Mouse (Mus musculus) cortical plate, adult 2 months (tissue): ENCODE measurements at regions not wholly inside any gene's neighbourhood (a gene's known extent, or its start where the extent isn't known, plus 50 kb on each side); places are given as distances from the start of the nearest gene placed in this dataset.

Experiments used
- CTCF ChIP-seq: fragments of 200-500 bp; IDR thresholded peaks from 2 replicates; pipeline ENCODE4 v1.5.1; 2011; ENCODE audit warnings: mild to moderate bottlenecking, control low read depth, low read length; ENCODE audit not compliant: insufficient read depth; ENCODE audit errors: extremely low read depth
- POLR2A ChIP-seq: fragments of 200-500 bp; IDR thresholded peaks from 2 replicates; pipeline ENCODE4 v1.6.1; 2011; ENCODE audit warnings: mild to moderate bottlenecking, low read length, control low read depth; ENCODE audit not compliant: insufficient read depth; ENCODE audit errors: extremely low read depth

- no peak for TF ChIP-seq POLR2A
- no peak for TF ChIP-seq CTCF
Measured at GRCm38 (mm10) chr15:14795221-14795620, 1621.7 kb upstream of the Cdh6 start.
